In the genomic region with DNA sequence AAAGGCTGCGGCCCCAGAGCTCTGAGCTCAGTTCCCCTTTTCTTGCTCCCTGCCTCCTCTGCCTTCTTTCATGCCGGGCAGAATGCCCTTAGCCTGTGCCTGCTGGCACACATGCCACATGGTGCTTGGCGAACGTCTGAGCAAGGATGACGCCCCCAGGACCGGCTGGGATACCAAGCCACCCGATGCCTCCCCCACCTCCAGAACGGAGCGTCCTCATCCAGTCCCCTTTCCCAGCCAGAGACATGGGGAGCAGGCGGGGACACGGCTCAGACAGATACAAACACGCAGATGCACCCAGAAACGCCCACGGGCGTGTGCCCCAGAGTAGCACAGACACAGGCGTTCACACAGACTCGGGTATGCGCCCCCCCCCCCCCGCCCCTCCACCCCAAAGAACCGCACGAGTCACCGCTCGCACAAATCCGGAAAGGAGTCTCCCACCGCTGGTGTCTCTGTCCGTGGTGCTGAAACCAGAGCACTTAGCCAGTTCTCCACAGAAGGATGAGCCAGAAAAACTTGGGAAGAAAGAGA, we compare ENCODE assay signal across 8 mouse cellular contexts. TPM values are rescaled to one million over a fixed set of nuclear protein-coding genes. Genes with fewer than 3 reads are reported as not detected.
DNase-seq lines count a peak whose midpoint lies in the region; ATAC-seq and TF ChIP-seq lines count a peak whose summit lies in the region.
"Had no signal": no experiment of that assay in that cellular context is flagged by ENCODE, and none has a peak within 500 bp of the region (broad histone marks: within the 10 kb centered on the region; RNA-seq: fewer than 3 reads in every experiment).

No protein-coding gene starts in this region.

- TF ChIP-seq POLR2A in ES-Bruce4 (IDR thresholded peaks at IDR 0.05; ENCODE audit: insufficient read depth, low read length): no peak

- 2% methylated on average over 26 of the region's 26 CpGs for WGBS in stomach, postnatal 0 days

- 0 out of 2 replicates have a peak, but pooled peaks cover 2% of the 10 kb centered on the region for H3K27me3 ChIP-seq in ES-Bruce4 (ENCODE audit: control insufficient read depth, insufficient read depth, low read length, poor library complexity, severe bottlenecking)
- peaks cover 8% of the 10 kb centered on the region; the same call in 1 of the 2 replicates for H3K27me3 ChIP-seq in stomach, postnatal 0 days (ENCODE audit: control insufficient read depth, insufficient read depth, low read length)

- peak; percentile 29 for DNase-seq in A20 (ENCODE audit: low read depth, low spot score)
- peak; percentile 78 for DNase-seq in cerebellum, adult 9-11 months
- peak; percentile 76 for DNase-seq in gastrocnemius, postnatal 10 days
- peak; percentile 72 to 81 for DNase-seq in kidney, postnatal 25 days
- DNase-seq in lung, postnatal 4 days: peak; percentile 57 to 73
- DNase-seq in stomach, postnatal 0 days (ENCODE audit: low spot score): peak; percentile 79

- H3K4me2 ChIP-seq in stomach, postnatal 0 days (replicated peaks; ENCODE audit: low read depth): no peak overlapping the region

- peak; percentile 47; the same call in 1 of the 2 replicates for ATAC-seq in stomach, postnatal 0 days (ENCODE audit: low FRiP score, low TSS enrichment)

- peak overlapping the region; percentile 32 for H3K4me3 ChIP-seq in ES-Bruce4 (ENCODE audit: low read depth, low read length)
- H3K4me3 ChIP-seq in stomach, postnatal 0 days (ENCODE audit: low read depth, low read length): no peak overlapping the region

- H3K9me3 ChIP-seq in ES-Bruce4 (replicated peaks; ENCODE audit: control insufficient read depth, insufficient read depth, low read length, poor library complexity, severe bottlenecking): no peaks in the 10 kb centered on the region
- no peaks in the 10 kb centered on the region for H3K9me3 ChIP-seq in stomach, postnatal 0 days (ENCODE audit: control insufficient read depth, low read length)

- no peaks in the 10 kb centered on the region for H3K36me3 ChIP-seq in ES-Bruce4 (ENCODE audit: control insufficient read depth, insufficient read depth, low read length, poor library complexity, severe bottlenecking)
- H3K36me3 ChIP-seq in stomach, postnatal 0 days (ENCODE audit: control insufficient read depth, insufficient read depth, low read length): no peaks in the 10 kb centered on the region

- TF ChIP-seq EP300 in ES-Bruce4 (IDR thresholded peaks at IDR 0.05; ENCODE audit: insufficient read depth, low read depth, low read length): no peak
- TF ChIP-seq EP300 in stomach, postnatal 0 days (optimal IDR thresholded peaks at IDR 0.05): no peak

- H3K9ac ChIP-seq in ES-Bruce4 (ENCODE audit: low read depth, poor library complexity, severe bottlenecking): no peak overlapping the region
- no peak overlapping the region for H3K9ac ChIP-seq in stomach, postnatal 0 days (ENCODE audit: low read length)

- no peak for TF ChIP-seq CTCF in ES-Bruce4 (IDR thresholded peaks at IDR 0.05; ENCODE audit: low read depth, low read length)
- TF ChIP-seq CTCF in stomach, postnatal 0 days (IDR thresholded peaks at IDR 0.05; ENCODE audit: low read depth): no peak

- H3K27ac ChIP-seq in ES-Bruce4 (ENCODE audit: insufficient read depth, low read length): no peak overlapping the region
- no peak overlapping the region for H3K27ac ChIP-seq in stomach, postnatal 0 days (replicated peaks)

- no peaks in the 10 kb centered on the region for H3K4me1 ChIP-seq in ES-Bruce4 (ENCODE audit: control insufficient read depth, insufficient read depth, low read length)
- H3K4me1 ChIP-seq in stomach, postnatal 0 days (replicated peaks; ENCODE audit: control insufficient read depth, insufficient read depth): no peaks in the 10 kb centered on the region

RNA-seq across cellular contexts. Expression of gene Neurod2, which starts 15.6 kb away (rescaled TPM):
- not detected in 2 replicates for polyA plus RNA-seq in ES-Bruce4 (2011; ENCODE audit: insufficient read depth, insufficient read length, low read depth, missing spikeins)
- total RNA-seq in gastrocnemius, postnatal 10 days (2021): not detected
- 0.02 and 0.08 TPM in 2 replicates for polyA plus RNA-seq in stomach, postnatal 0 days (2015; fragmentation: Nextera tagmentation; extraction: Ambion mirVana)
- polyA plus RNA-seq: heart, embryonic 16.5 days had no signal

RNA-seq across cellular contexts. Expression of gene Ppp1r1b, which starts 34.3 kb away (rescaled TPM):
- polyA plus RNA-seq in ES-Bruce4 (2011; ENCODE audit: insufficient read depth, insufficient read length, low read depth, missing spikeins): 1.1 and 1.5 TPM in 2 replicates
- under 1 TPM; 0.35 to 0.70 TPM for total RNA-seq in gastrocnemius, postnatal 10 days (2021)
- polyA plus RNA-seq in stomach, postnatal 0 days (2015; fragmentation: Nextera tagmentation; extraction: Ambion mirVana): 6.9 and 7.0 TPM in 2 replicates

RNA-seq across cellular contexts. Expression of gene Stard3, which starts 44.3 kb away (rescaled TPM):
- polyA plus RNA-seq in ES-Bruce4 (2011; ENCODE audit: insufficient read depth, insufficient read length, low read depth, missing spikeins): 12.2 and 16.8 TPM in 2 replicates
- 10 to 100 TPM; 11.4 to 12.1 TPM for total RNA-seq in gastrocnemius, postnatal 10 days (2021)
- 24.9 TPM in 2 replicates for polyA plus RNA-seq in stomach, postnatal 0 days (2015; fragmentation: Nextera tagmentation; extraction: Ambion mirVana)

Comparison
In these comparisons a context has a peak if more than half of its experiments do, and no peak if none do; other contexts are left out.
1. DNase-seq: peak in every context shown above with its lines; median percentile 79 in stomach, postnatal 0 days; 78 in cerebellum, adult 9-11 months; 76 in kidney, postnatal 25 days; 76 in gastrocnemius, postnatal 10 days; 65 in lung, postnatal 4 days; 29 in A20.